Mouse (Mus musculus) megakaryocyte, embryonic 14.5 days (primary cell): ENCODE measurements around the gene Sppl3. TPM values are rescaled to one million over a fixed set of nuclear protein-coding genes. Genes with fewer than 3 reads are reported as not detected.
A peak's percentile ranks its signal among the peaks of the same experiment; 100 is the strongest.

Experiments used
- H3K27me3 ChIP-seq: replicated peaks from 2 replicates; pipeline ENCODE3; 2012; ENCODE audit warnings: inconsistent platforms
- H3K36me3 ChIP-seq: replicated peaks from 2 replicates; pipeline ENCODE3; 2012; ENCODE audit warnings: low read length, inconsistent platforms, mixed read lengths
- H3K4me1 ChIP-seq: 2 replicates; pipeline ENCODE4 v1.6.1; 2012; ENCODE audit warnings: inconsistent platforms
- H3K4me3 ChIP-seq: replicated peaks from 2 replicates; pipeline ENCODE3; 2012; ENCODE audit warnings: moderate library complexity, mild to moderate bottlenecking, inconsistent platforms
- H3K9me3 ChIP-seq: 2 replicates; pipeline ENCODE4 v1.6.1; 2012; ENCODE audit warnings: inconsistent platforms
- FLI1 ChIP-seq: IDR thresholded peaks from 2 replicates; pipeline ENCODE4 v1.6.1; 2012; ENCODE audit warnings: low read length, inconsistent platforms, mixed read lengths
- GATA1 ChIP-seq: IDR thresholded peaks from 3 replicates; pipeline ENCODE4 v1.6.1; 2012; ENCODE audit warnings: mixed read lengths, low read length, inconsistent platforms, borderline replicate concordance
- polyA plus RNA-seq: library from polyadenylated mRNA; stranded (reverse); fragments of >175 nt; gene quantifications from 2 replicates; pipeline ENCODE4 v1.2.3, GENCODE M21; 2012; ENCODE audit warnings: low replicate concordance; ENCODE audit not compliant: insufficient read depth

The Sppl3 gene
- polyA plus RNA-seq, 1 experiment: 18.2 TPM

- no peaks in the 10 kb centered on the region for H3K27me3 ChIP-seq
- TF ChIP-seq FLI1: no peak
- TF ChIP-seq GATA1: no peak
Measured at GRCm38 (mm10) chr5:115111156-115111555, 100.2 kb downstream of the Sppl3 start.

GRCm38 (mm10) chr5:115113244-115113643 is 102.3 kb downstream of the Sppl3 start:
- Histone ChIP-seq H3K4me1 (peaks cover 21% of the 10 kb centered on the region), H3K9me3 (no peaks in the 10 kb centered on the region), H3K27me3 (no peaks in the 10 kb centered on the region), H3K36me3 (peaks cover 82% of the 10 kb centered on the region), H3K4me3 (no peak overlapping the region)
- TF ChIP-seq FLI1 (no peak), GATA1 (no peak)

More at GRCm38 (mm10) chr5:115111156-115111555, 100.2 kb downstream of the Sppl3 start:
- Histone ChIP-seq H3K36me3 (peaks cover 77% of the 10 kb centered on the region), H3K4me1 (peaks cover 7% of the 10 kb centered on the region), H3K4me3 (no peak overlapping the region), H3K9me3 (no peaks in the 10 kb centered on the region)

GRCm38 (mm10) chr5:115114501-115114900 is 103.6 kb downstream of the Sppl3 start:
- Histone ChIP-seq H3K4me3 (no peak overlapping the region), H3K9me3 (no peaks in the 10 kb centered on the region), H3K27me3 (no peaks in the 10 kb centered on the region), H3K4me1 (peaks cover 28% of the 10 kb centered on the region), H3K36me3 (peaks cover 76% of the 10 kb centered on the region)
- TF ChIP-seq GATA1 (no peak), FLI1 (no peak)

- no peaks in the 10 kb centered on the region for H3K9me3 ChIP-seq
Measured at GRCm38 (mm10) chr5:115116426-115116825, 105.5 kb downstream of the Sppl3 start.

GRCm38 (mm10) chr5:115117467-115117866 is 106.5 kb downstream of the Sppl3 start:
- H3K4me3 ChIP-seq: peak overlapping the region; percentile 48
- peaks cover 26% of the 10 kb centered on the region for H3K4me1 ChIP-seq
- TF ChIP-seq FLI1 (no peak), GATA1 (no peak)
- no peaks in the 10 kb centered on the region for H3K9me3 ChIP-seq
- H3K36me3 ChIP-seq: peaks cover 51% of the 10 kb centered on the region
- H3K27me3 ChIP-seq: no peaks in the 10 kb centered on the region

More at GRCm38 (mm10) chr5:115116426-115116825, 105.5 kb downstream of the Sppl3 start:
- Histone ChIP-seq H3K27me3 (no peaks in the 10 kb centered on the region), H3K36me3 (peaks cover 57% of the 10 kb centered on the region), H3K4me1 (peaks cover 30% of the 10 kb centered on the region), H3K4me3 (no peak overlapping the region)
- TF ChIP-seq GATA1 (no peak), FLI1 (no peak)

- Histone ChIP-seq H3K4me3 (peak within 1 kb of the TSS; percentile 97), H3K9me3 (no peaks in the 10 kb centered on the region), H3K36me3 (peaks cover 46% of the 10 kb centered on the region), H3K27me3 (no peaks in the 10 kb centered on the region), H3K4me1 (peaks cover 29% of the 10 kb centered on the region)
- TF ChIP-seq FLI1: no peak
- TF ChIP-seq GATA1: no peak
Measured at GRCm38 (mm10) chr5:115118961-115119570, 108.1 kb downstream of the Sppl3 start, which contains the start of gene Acads. Gene Acads (minus strand): TSS chr5:115119346.

- H3K9me3 ChIP-seq: no peaks in the 10 kb centered on the region
- H3K27me3 ChIP-seq: no peaks in the 10 kb centered on the region
- peaks cover 39% of the 10 kb centered on the region for H3K4me1 ChIP-seq
- H3K36me3 ChIP-seq: peaks cover 49% of the 10 kb centered on the region
- no peak overlapping the region for H3K4me3 ChIP-seq
- TF ChIP-seq GATA1 (no peak), FLI1 (no peak)
Measured at GRCm38 (mm10) chr5:115120978-115121377, 110.0 kb downstream of the Sppl3 start.

- H3K27me3 ChIP-seq: no peaks in the 10 kb centered on the region
- H3K9me3 ChIP-seq: no peaks in the 10 kb centered on the region
- peaks cover 64% of the 10 kb centered on the region for H3K36me3 ChIP-seq
- no peak overlapping the region for H3K4me3 ChIP-seq
- TF ChIP-seq GATA1: no peak
- no peak for TF ChIP-seq FLI1
- peaks cover 33% of the 10 kb centered on the region for H3K4me1 ChIP-seq
Measured at GRCm38 (mm10) chr5:115124690-115125089, 113.8 kb downstream of the Sppl3 start.

GRCm38 (mm10) chr5:115125211-115125871 is 114.4 kb downstream of the Sppl3 start:
- peaks cover 71% of the 10 kb centered on the region for H3K36me3 ChIP-seq
- no peaks in the 10 kb centered on the region for H3K9me3 ChIP-seq
- TF ChIP-seq FLI1: no peak
- TF ChIP-seq GATA1: no peak
- no peaks in the 10 kb centered on the region for H3K27me3 ChIP-seq
- peaks cover 33% of the 10 kb centered on the region for H3K4me1 ChIP-seq
- H3K4me3 ChIP-seq: peak overlapping the region; percentile 62
